Mouse (Mus musculus) midbrain, embryonic 12.5 days (tissue): ENCODE data around the gene Fgfr1op. TPM values are rescaled to one million over a fixed set of nuclear protein-coding genes. Genes with fewer than 3 reads are reported as not detected.
"Not testable (repeated sequence)": the region's sequence is repeated elsewhere in the genome, so short reads cannot be mapped to it uniquely, and the experiment has no call there.

ENCODE experiments used
- ATAC-seq: fragments of 200-750 bp; cut with Nextera tagmentation; 2 replicates; pipeline ENCODE4 v1.8.0; 2017; ENCODE audit warnings: low read depth, moderate TSS enrichment, moderate library complexity; ENCODE audit not compliant: low FRiP score
- H3K27ac ChIP-seq: fragments of 300-500 bp; sonication (generic); replicated peaks from 2 replicates; pipeline ENCODE4 v1.5.1; 2016; ENCODE audit warnings: mild to moderate bottlenecking
- H3K27me3 ChIP-seq: fragments of 300-500 bp; sonication (generic); 2 replicates; pipeline ENCODE4 v1.6.1; 2016; ENCODE audit warnings: mild to moderate bottlenecking
- H3K36me3 ChIP-seq: fragments of 300-500 bp; sonication (generic); 2 replicates; pipeline ENCODE4 v1.6.1; 2016
- H3K4me1 ChIP-seq: fragments of 300-500 bp; sonication (generic); 2 replicates; pipeline ENCODE4 v1.6.1; 2016
- H3K4me2 ChIP-seq: fragments of 300-500 bp; sonication (generic); replicated peaks from 2 replicates; pipeline ENCODE4 v1.6.1; 2016; ENCODE audit warnings: mild to moderate bottlenecking, moderate library complexity
- H3K4me3 ChIP-seq: fragments of 300-500 bp; sonication (generic); 2 replicates; pipeline ENCODE4 v1.5.1; 2016; ENCODE audit warnings: mild to moderate bottlenecking
- H3K9ac ChIP-seq: fragments of 300-500 bp; sonication (generic); replicated peaks from 2 replicates; pipeline ENCODE4 v1.6.1; 2016; ENCODE audit warnings: mild to moderate bottlenecking, moderate library complexity
- H3K9me3 ChIP-seq: fragments of 300-500 bp; sonication (generic); 2 replicates; pipeline ENCODE4 v1.6.1; 2016; ENCODE audit warnings: mild to moderate bottlenecking
- WGBS: fragments of 180-500 bp; shearing (Covaris S2); methylation state at CpG from one replicate; pipeline ENCODE4 v1.1.7; 2016; 5-methylcytosine and 5-hydroxymethylcytosine counted together
- polyA plus RNA-seq: library from polyadenylated mRNA; unstranded; fragments of >200 nt; fragmentation: Nextera tagmentation; extraction: Ambion mirVana; gene quantifications from 2 replicates; pipeline ENCODE4 v1.2.1, GENCODE M21; 2016

Fgfr1op gene
- 40.6 and 46.4 TPM in 2 replicates for polyA plus RNA-seq

DNA sequence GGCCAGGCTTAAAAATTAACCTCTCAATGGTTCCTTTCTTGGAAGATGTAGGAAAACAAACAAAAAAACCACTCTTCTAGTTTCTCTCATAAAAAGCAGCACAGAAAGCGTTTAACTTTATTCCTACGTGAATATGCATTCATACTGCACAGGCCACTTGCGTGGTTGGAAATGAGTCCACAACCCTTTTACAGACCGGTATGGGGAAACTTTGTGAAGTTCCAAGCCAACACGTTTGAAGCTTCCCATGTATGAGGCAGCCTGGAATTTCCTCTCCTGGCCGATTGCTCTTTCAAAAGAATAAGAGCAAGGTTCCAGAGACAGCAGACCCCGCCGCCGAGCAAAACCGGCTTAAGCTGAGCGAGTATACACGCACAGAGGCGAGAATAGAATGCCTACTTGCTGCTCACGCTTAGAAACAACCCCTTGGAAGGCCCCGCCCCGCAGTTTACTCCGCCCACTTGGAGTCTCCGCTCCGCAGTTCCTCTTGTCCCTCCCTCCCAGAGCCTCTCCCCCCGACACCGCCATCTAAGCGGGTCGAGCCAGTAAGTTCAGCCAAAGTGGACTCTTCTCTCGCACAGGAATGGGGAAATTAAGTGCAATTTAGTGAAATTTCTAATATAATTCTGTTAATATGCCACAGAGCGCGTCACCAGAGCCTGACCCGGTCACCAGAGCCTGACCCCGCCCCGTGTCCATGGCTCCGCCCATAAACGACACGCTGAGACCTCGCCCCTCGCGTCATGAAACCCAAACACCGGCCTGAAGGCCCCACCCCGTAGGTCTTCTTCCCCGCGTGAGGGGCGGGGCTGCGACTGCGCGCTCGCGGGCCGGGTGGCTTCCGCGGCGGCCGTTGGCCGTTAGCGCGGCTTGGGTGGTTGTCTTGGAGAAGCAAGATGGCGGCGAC lies at the start of gene Fgfr1op:
TSS of gene Fgfr1op (plus strand) at position 801 of the 907 bp plus-strand sequence.
- H3K27me3 ChIP-seq, H3K27ac ChIP-seq, H3K4me1 ChIP-seq, H3K9me3 ChIP-seq: not testable (repeated sequence)
- H3K4me2 ChIP-seq: peak within 1 kb of the TSS; percentile 49
- H3K9ac ChIP-seq: peak within 1 kb of the TSS; percentile 60
- 1% methylated on average over 13 of the region's 55 CpGs for WGBS
- H3K36me3 ChIP-seq: peaks cover 10% of the 10 kb centered on the region
- peak within 1 kb of the TSS; percentile 54 for H3K4me3 ChIP-seq
- ATAC-seq: peak; percentile 97

DNA sequence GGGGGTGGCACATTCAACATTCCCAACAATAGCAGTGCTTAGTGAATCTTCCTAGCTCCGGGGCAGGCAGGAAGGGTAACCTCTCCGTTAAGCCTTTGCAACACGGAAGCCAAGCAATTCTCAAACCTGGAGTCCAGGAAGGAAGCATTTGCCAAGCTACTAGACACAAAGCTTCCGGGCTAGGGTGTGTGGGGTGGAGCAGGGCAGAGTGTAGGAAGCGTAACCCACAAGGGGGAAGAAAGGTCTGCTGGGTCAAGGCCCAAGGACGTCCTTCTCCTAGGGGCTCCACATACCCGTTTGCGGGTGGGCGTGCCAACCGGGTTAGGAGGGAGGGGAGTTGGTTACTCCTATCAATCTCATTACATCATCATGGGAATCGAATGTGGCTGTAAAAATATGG lies 48.9 kb upstream of the Fgfr1op start:
- not testable (repeated sequence) for H3K9ac ChIP-seq, H3K9me3 ChIP-seq, H3K4me1 ChIP-seq, H3K4me3 ChIP-seq, ATAC-seq, H3K27me3 ChIP-seq, H3K36me3 ChIP-seq, H3K4me2 ChIP-seq, H3K27ac ChIP-seq
- 80% methylated on average over 6 of the region's 11 CpGs for whole genome bisulfite sequencing

DNA sequence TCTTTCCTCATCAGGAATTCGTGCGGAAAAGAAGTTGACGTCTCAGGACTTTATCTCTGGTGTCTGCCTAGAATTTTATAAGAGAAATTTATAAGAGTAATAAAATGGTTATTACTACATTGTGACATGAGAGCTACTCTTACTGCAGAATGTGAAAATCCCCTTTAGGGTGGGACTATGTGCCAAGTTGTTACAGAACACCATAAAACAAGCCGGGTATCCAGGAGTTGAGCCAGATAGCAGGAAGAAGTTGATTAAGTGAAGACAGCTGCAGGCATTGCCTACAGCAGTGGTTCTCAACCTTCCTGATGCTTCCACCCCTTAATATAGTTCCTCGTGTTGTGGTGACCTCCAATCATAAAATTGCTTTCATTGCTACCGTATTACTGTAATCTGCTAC lies 48.4 kb upstream of the Fgfr1op start:
- WGBS: no CpG with 5 or more reads among the region's 6 CpGs
- H3K4me3 ChIP-seq, H3K36me3 ChIP-seq, H3K27ac ChIP-seq, H3K4me2 ChIP-seq, ATAC-seq, H3K27me3 ChIP-seq, H3K4me1 ChIP-seq, H3K9me3 ChIP-seq, H3K9ac ChIP-seq: not testable (repeated sequence)

DNA sequence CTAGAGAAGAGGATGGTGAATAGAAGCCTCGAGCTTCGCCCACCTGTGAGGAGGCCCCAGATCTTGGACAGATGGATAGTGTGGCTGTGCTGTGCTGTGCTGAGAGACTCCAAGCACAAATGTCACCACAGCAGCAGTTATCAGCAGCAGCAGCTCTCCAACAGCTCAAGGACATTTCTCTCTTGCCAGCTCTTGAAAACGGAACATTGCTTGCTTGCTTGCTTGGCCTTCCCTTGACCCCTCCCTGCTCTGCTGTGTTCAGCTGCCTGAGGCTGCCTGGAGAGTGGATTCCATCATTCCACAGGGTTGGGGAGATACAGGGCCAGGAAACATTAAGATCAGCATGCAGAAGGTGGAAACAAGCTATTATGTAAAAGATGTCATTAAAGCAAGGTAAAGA lies 42.3 kb upstream of the Fgfr1op start:
- no CpG with 5 or more reads among the region's 3 CpGs for WGBS
- H3K4me3 ChIP-seq, H3K27me3 ChIP-seq: not testable (repeated sequence)

DNA sequence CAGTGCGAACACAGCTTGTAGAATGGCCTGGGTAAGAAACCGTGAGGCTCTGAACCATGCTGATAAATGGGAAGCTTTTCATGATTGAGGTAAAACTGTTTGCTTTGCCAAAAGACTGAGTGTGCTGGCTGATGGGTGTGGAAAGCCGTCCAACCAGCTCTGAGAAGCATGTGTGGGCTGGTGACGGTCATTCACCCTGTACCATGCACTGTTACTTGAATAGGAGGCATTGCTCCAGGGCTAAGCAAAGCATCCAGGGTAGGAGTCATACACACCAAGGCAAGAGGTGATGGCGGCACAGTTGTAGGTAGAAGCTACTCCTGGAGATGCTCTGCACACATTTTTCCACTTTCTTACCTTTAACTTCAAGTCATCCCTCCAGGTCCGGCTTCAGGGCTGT lies 40.7 kb upstream of the Fgfr1op start:
- WGBS: 100% methylated on average over 1 of the region's 6 CpGs
- not testable (repeated sequence) for H3K9ac ChIP-seq, H3K9me3 ChIP-seq, H3K27ac ChIP-seq, H3K27me3 ChIP-seq, H3K4me2 ChIP-seq, ATAC-seq, H3K4me1 ChIP-seq, H3K36me3 ChIP-seq, H3K4me3 ChIP-seq

More for the DNA sequence above, 42.3 kb upstream of the Fgfr1op start:
- not testable (repeated sequence) for H3K9me3 ChIP-seq, H3K4me2 ChIP-seq, ATAC-seq, H3K9ac ChIP-seq, H3K4me1 ChIP-seq, H3K27ac ChIP-seq, H3K36me3 ChIP-seq

DNA sequence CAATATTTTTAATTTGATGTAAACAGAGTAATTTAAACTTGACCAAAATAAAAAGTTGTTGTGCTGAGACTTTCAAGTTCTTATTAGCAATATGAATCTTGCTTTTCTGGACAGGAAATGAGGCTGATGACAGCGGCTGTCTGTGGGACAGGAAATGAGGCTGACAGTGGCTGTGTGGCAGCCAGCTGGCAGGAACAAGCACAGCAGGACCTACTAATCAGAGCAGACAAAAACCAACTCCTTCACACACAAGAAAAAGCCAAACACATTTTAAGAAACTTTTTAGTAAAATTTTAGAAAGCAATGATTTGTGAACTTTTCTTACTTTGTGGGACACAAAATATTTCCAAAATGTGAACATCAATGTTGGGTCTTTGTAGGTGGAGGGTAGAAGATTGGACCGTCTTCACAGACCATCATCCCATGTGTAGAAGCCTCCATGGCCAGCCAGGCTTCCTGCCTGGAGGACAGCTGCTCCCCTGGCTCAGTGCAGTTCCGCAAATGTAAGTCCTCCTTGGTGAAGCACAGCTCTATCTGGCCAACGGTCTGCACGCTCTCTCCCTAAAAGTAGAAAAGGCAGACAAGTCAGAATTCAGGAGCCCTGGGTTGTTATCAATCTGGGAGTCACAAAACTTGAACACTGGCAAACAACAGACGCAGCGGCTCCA lies 36.8 kb upstream of the Fgfr1op start:
- H3K9me3 ChIP-seq, H3K27ac ChIP-seq, H3K4me1 ChIP-seq, H3K4me3 ChIP-seq, H3K27me3 ChIP-seq, H3K9ac ChIP-seq, ATAC-seq, H3K4me2 ChIP-seq, H3K36me3 ChIP-seq: not testable (repeated sequence)
- 100% methylated on average over 1 of the region's 7 CpGs for WGBS

DNA sequence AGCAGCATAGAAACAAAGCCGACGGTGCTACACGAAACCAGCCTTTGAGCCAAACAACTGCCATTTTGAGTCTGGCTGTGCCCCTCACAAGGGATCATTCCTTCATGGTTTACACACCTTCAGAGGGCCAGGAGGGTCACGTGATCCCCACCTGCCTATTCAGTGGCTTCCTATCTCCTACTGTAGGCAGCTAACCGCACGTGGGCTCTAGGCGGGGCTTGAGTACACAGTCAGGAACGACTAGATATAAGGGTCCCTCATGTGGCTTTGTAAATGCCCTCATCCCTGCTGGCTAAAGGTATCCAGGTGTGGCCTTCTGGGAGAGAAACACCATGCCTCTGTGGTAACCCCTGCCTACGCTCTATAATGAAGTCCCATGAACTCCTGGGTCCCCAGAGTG lies 35.7 kb upstream of the Fgfr1op start:
- not testable (repeated sequence) for H3K27ac ChIP-seq, H3K9me3 ChIP-seq, H3K9ac ChIP-seq, H3K4me3 ChIP-seq, ATAC-seq, H3K4me2 ChIP-seq, H3K36me3 ChIP-seq, H3K27me3 ChIP-seq, H3K4me1 ChIP-seq
- WGBS: 84% methylated on average over 9 of the region's 9 CpGs

DNA sequence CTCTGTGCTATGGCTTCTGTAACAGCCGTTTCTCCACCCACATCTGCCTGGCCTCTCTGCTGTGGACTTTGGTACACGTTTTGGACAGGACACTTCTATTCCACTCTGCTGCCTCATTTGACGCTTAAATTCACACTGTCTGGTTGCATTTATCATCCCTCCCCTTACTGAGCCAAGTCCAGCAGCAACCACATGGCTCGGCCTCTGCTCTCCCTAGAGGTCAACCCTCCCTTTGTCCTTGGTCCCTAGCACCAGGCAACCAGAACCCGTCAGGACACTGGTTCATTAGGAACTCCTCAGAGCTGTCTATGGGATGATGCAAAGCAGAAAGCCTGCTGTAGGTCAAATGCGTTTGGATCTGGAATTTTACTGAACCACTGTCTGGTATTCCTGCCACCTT lies 34.5 kb upstream of the Fgfr1op start:
- ATAC-seq, H3K27me3 ChIP-seq, H3K4me3 ChIP-seq, H3K36me3 ChIP-seq, H3K9me3 ChIP-seq, H3K4me1 ChIP-seq, H3K9ac ChIP-seq, H3K4me2 ChIP-seq, H3K27ac ChIP-seq: not testable (repeated sequence)
- no CpG with 5 or more reads among the region's 6 CpGs for WGBS

DNA sequence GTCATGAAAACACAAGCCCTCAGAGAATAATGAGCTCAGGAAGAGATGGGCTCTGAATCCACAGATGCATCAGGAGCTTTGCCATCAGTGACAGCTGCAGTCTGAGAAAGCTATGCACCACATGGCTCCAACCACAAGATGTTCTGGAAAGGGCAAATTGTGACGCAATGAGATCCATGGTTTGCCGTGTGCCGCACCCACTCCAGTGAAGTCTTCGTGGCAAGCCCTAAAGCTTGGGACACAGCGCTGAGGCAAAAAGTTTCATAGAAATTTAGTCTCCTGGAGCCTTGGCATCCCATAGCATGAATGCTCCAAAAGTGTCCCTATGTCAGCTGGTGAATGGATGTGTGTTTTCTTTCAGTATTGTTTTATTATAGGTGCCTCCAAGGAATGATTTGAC lies 27.2 kb upstream of the Fgfr1op start:
- H3K27ac ChIP-seq, H3K36me3 ChIP-seq, H3K4me3 ChIP-seq, H3K9ac ChIP-seq, H3K27me3 ChIP-seq, H3K4me2 ChIP-seq, ATAC-seq, H3K9me3 ChIP-seq, H3K4me1 ChIP-seq: not testable (repeated sequence)
- 92% methylated on average over 5 of the region's 5 CpGs for WGBS

DNA sequence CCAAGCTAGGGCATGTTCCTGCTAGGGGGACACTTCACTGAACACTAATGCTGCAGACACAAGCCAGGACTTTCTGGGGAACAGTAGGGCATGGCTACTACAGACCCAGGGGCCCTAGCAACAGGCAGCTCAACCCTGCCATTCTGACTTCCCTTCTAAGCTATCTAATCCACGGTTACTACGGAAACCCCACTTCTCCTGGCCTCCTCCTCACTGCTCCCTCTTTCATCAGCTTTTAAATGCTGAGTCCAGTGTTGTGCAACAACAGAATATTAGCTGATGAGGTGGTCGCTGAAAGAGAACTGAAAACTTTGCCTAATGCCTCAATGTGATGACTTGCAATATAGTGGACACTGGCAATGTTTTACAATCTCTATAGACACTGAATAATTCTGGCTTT lies 25.1 kb upstream of the Fgfr1op start:
- H3K4me2 ChIP-seq, H3K27ac ChIP-seq, H3K4me1 ChIP-seq, ATAC-seq, H3K4me3 ChIP-seq, H3K27me3 ChIP-seq, H3K9me3 ChIP-seq, H3K36me3 ChIP-seq, H3K9ac ChIP-seq: not testable (repeated sequence)
- WGBS: 35% methylated on average over 3 of the region's 3 CpGs

DNA sequence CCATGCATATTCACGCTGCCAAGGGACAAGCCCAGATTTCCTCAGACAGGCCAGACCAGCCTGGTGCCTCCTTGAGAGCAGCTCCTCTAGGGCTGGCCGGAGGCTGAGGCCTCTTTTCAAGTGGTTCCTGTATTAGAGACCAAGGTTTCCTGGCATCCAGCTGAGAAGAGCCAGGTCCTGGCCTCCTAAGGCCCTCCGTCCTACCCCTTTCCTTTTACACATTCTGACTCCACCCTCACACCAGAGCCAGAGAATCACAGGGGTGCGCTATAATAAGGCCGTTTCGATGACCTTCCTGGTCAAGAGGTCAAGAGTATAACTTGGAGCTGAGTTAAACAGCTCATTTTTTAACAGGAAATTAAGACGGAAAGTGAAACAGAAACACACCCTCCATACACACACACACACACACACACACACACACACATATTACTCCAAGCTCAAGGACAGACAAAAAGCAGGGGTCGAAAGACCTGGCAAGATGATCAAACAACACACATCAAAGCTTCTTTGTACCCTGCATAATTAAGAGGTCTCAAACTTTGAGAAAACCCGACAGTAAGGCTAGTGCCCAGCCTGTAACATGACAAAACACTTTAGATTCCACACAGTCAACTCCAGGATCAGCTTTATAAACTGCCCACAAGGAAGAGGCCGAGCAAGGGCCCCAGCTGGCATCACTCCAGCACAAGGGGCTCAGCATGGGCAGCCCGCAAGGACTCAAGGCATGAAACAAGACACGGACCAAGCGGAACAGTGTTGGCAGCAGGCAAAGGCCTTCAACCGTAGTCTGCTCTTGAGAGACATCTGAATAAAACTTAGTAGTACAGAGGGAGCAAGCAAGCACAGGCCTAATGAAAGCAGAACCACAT lies 21.3 kb upstream of the Fgfr1op start:
- H3K27ac ChIP-seq, H3K9ac ChIP-seq, H3K4me1 ChIP-seq, H3K36me3 ChIP-seq, ATAC-seq, H3K4me3 ChIP-seq, H3K9me3 ChIP-seq, H3K27me3 ChIP-seq, H3K4me2 ChIP-seq: not testable (repeated sequence)
- 65% methylated on average over 10 of the region's 14 CpGs for WGBS

DNA sequence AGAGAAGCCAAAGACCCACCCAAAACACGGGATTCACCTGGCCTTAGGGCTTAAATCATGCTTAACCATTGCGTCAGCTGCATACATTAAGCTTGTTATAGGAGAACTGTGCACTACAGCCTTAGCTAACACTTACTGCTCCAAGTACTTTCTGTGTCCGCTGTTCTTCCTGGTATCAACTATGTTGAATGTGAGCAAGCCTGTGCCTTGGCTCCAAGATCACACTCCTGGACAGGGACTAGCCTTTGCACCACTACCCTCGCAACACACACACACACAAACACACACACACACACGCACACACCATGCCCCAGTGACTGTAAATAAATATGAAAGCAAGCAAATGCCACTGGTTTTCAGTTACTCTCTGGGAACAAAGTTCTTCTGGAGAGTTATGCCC lies 18.4 kb upstream of the Fgfr1op start:
- not testable (repeated sequence) for H3K4me1 ChIP-seq, ATAC-seq, H3K9me3 ChIP-seq, H3K27ac ChIP-seq, H3K27me3 ChIP-seq, H3K36me3 ChIP-seq
- WGBS: 32% methylated on average over 5 of the region's 5 CpGs
- H3K9ac ChIP-seq: peak overlapping the region; percentile 63; the same call in 1 of the 2 replicates
- H3K4me2 ChIP-seq: peak overlapping the region; percentile 56
- H3K4me3 ChIP-seq: peak overlapping the region; percentile 52
